Mouse (Mus musculus) bone marrow, adult 2 months (tissue): ENCODE measurements around the gene Plch2. TPM values are rescaled to one million over a fixed set of nuclear protein-coding genes. Genes with fewer than 3 reads are reported as not detected.

Experiments
- H3K27ac ChIP-seq: fragments of 200-500 bp; 2 replicates; pipeline ENCODE4 v1.5.1; 2012; ENCODE audit warnings: low read depth, mild to moderate bottlenecking, control low read depth, inconsistent platforms, low read length; ENCODE audit not compliant: control insufficient read depth, poor library complexity, insufficient read depth
- H3K4me1 ChIP-seq: fragments of 200-500 bp; 2 replicates; pipeline ENCODE4 v1.6.1; 2011; ENCODE audit warnings: low read length; ENCODE audit not compliant: control insufficient read depth, insufficient read depth
- H3K4me3 ChIP-seq: fragments of 200-500 bp; replicated peaks from 2 replicates; pipeline ENCODE3; 2011; ENCODE audit warnings: mild to moderate bottlenecking, low read depth, low read length, control low read depth; ENCODE audit not compliant: control insufficient read depth
- CTCF ChIP-seq: fragments of 200-500 bp; IDR thresholded peaks from 2 replicates; pipeline ENCODE4 v1.5.1; 2011; ENCODE audit warnings: low read length, control low read depth; ENCODE audit not compliant: control insufficient read depth, insufficient read depth
- POLR2A ChIP-seq: fragments of 200-500 bp; IDR thresholded peaks from 2 replicates; pipeline ENCODE4 v1.6.1; 2011; ENCODE audit warnings: low read depth, mild to moderate bottlenecking, control low read depth, low read length, borderline replicate concordance; ENCODE audit not compliant: control insufficient read depth
- WGBS: fragments of 180-500 bp; shearing (Covaris S2); methylation state at CpG from one replicate; pipeline ENCODE4 v1.1.7; 2018; 5-methylcytosine and 5-hydroxymethylcytosine counted together
- polyA plus RNA-seq: library from polyadenylated mRNA; stranded (reverse); fragments of >200 nt; gene quantifications from 2 replicates; pipeline ENCODE4 v1.2.4, GENCODE M21; 2011; ENCODE audit warnings: low replicate concordance; ENCODE audit not compliant: missing spikeins, insufficient read depth, insufficient read length

The Plch2 gene
- polyA plus RNA-seq, 1 experiment: not detected

DNA sequence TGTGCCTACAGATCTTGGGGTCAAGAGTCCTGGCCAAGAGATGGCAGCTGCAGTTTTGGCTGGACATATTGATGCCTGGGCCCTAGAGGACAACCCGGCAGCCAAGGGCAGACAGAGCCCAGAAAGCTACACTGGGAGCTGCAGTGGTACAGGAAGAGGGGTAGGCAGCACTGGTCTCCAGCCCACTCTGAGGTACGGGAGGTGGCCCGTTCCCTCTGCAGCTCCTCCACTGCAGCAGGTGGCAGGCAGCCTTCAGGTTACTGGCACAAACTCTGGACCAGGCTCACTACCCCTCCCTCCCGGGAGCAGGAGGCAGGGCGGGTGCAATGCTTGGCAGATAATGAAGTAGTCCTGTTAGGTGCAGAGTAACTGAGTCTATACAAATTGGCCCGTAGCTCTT lies 15.9 kb downstream of the Plch2 start:
- TF ChIP-seq POLR2A (no peak), CTCF (no peak)
- 62% methylated on average over 6 of the region's 6 CpGs for WGBS

GRCm38 (mm10) chr4:155040197-155040596 lies 16.4 kb downstream of the Plch2 start:
- TF ChIP-seq CTCF: no peak
- TF ChIP-seq POLR2A: no peak
- H3K27ac ChIP-seq: no peak overlapping the region
- no peaks in the 10 kb centered on the region for H3K4me1 ChIP-seq
- 59% methylated on average over 9 of the region's 9 CpGs for WGBS
- no peak overlapping the region for H3K4me3 ChIP-seq

More for the DNA sequence above, 15.9 kb downstream of the Plch2 start:
- Histone ChIP-seq H3K4me1 (no peaks in the 10 kb centered on the region), H3K27ac (no peak overlapping the region), H3K4me3 (no peak overlapping the region)

- Histone ChIP-seq H3K27ac (no peak overlapping the region), H3K4me3 (no peak overlapping the region), H3K4me1 (no peaks in the 10 kb centered on the region)
- TF ChIP-seq POLR2A (no peak), CTCF (no peak)
- 61% methylated on average over 13 of the region's 13 CpGs for WGBS
These were observed 21.8 kb downstream of the Plch2 start for GRCm38 (mm10) chr4:155034787-155035186.

DNA sequence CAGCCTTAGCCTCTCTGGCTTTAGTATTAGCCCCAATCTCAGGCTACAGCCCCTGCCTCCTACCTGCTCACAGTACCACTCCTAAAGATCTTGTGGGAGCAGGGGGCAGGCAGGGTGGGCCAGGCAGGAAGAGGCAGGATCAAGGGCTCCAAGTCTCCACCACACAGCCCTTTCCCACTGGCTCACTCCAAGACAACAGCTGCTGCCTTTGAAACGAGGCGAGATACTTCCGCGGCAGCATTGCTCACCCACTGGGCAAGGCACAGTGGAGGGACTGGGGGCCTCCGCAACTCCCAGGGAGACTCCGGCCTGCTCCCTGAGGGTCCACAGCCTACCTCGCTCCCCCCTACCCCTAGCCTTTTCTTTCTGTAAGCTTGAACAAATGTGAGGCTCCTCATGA lies 22.4 kb downstream of the Plch2 start:
- no peaks in the 10 kb centered on the region for H3K4me1 ChIP-seq
- WGBS: 45% methylated on average over 7 of the region's 7 CpGs

GRCm38 (mm10) chr4:155033115-155033514 lies 23.5 kb downstream of the Plch2 start:
- TF ChIP-seq POLR2A: no peak
- TF ChIP-seq CTCF: no peak
- Histone ChIP-seq H3K4me1 (no peaks in the 10 kb centered on the region), H3K27ac (no peak overlapping the region), H3K4me3 (no peak overlapping the region)
- 32% methylated on average over 6 of the region's 6 CpGs for WGBS

More for the DNA sequence above, 22.4 kb downstream of the Plch2 start:
- TF ChIP-seq POLR2A (no peak), CTCF (no peak)
- no peak overlapping the region for H3K27ac ChIP-seq
- no peak overlapping the region for H3K4me3 ChIP-seq

DNA sequence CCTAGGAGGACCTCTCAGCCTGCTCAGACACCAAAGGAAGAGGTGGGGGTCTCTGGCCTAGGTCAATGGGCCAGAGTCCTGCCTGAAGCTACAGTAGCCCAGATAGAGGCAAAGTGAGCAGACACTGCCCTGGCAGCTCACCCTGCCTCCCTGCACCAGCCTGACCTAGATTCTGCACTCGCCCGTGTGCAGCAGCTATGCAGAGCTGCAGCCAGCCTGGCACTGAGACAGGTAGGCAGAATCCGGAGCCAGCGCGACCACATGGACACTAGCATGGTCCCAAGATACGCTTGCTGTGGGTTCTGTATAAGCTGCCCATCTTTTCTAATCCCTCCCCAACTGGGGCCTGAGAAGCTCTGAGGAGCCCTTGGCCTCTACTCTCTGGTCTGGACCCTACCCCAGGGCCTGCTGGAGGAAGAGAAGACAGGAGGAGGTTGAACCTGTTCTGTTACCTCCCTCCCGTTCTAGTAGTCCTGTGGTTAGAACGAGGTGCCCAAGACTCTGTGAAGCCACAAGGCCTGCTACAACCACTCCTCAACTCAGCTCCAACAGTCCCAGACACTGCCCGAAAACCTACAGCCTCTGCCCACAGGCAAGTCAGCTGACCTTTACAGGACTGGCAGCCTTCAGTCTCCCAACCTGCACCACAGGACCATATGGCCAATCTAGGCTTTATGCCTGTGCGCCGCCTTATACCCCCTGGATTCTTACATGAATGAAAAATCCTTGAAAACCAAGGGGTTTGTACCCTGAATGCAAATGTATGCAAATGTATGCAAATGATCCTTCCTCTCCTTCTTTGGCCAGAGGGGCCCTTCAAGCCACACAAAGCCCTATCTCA lies 32.2 kb downstream of the Plch2 start:
- no peaks in the 10 kb centered on the region for H3K4me1 ChIP-seq
- 78% methylated on average over 11 of the region's 11 CpGs for WGBS
- no peak overlapping the region for H3K4me3 ChIP-seq
- no peak overlapping the region for H3K27ac ChIP-seq
- TF ChIP-seq CTCF (no peak), POLR2A (no peak)

DNA sequence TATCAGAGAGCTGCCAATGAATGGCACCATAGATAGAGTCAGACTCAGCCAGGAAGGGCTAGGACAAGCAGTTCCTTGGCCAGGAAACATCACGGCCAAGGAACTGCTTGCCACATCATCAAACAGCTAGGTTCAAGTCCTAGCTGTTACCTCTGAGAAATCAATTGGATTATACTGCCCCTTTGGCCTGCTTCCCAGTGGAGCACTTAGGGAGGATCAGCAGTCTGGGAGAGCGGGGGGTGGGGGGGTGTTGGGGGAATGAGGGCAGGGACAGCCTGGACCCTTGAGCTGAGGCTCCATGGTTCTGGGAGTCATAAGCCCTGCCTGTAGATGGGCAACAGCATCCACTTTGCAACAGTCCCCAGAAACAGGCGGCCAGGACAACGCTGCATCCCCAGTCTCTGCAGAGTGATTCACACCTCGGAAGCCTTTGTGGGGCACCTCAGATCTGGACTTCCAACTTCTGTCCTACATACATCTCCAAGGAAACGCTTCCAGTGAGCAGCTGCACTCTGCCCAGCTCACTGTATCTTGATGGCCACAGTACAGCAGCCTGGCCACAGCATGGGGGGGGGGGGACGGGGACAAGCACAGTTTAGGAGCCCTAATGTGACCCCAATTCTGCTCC lies 34.2 kb downstream of the Plch2 start:
- H3K4me3 ChIP-seq: no peak overlapping the region
- no peak overlapping the region for H3K27ac ChIP-seq
- no peak for TF ChIP-seq CTCF
- no peak for TF ChIP-seq POLR2A
- H3K4me1 ChIP-seq: no peaks in the 10 kb centered on the region
- 68% methylated on average over 7 of the region's 7 CpGs for WGBS

DNA sequence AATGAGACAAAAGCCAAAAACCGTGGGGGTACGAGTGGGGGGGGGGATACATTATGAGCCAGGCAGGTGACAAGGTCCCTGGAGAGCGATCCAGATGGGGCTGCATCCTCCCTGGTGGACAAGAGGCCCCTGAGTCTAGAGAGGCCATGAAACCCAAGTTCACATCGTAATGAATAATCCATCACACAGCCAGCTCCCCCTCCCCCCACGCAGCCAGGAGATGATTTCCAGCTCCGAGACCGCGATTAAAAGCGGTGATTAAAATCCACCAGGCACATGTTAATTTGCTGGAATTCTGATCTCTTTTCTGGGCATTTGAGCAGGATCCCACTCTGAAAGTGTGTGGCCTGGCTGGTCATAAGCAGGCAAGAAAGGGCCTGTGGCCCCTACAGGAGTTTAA lies 35.8 kb downstream of the Plch2 start:
- Histone ChIP-seq H3K4me1 (no peaks in the 10 kb centered on the region), H3K27ac (no peak overlapping the region), H3K4me3 (no peak overlapping the region)
- TF ChIP-seq CTCF: no peak
- no peak for TF ChIP-seq POLR2A
- WGBS: 76% methylated on average over 9 of the region's 9 CpGs
